Mouse (Mus musculus): ENCODE measurements around the gene Cd2.

GRCm38 (mm10) chr3:101240859-101241258 lies 46.9 kb downstream of the Cd2 start:
- TF ChIP-seq POLR2A (IDR thresholded peaks at IDR 0.05; ENCODE audit: insufficient read depth, low read depth, low read length) = no peak
- TF ChIP-seq CTCF (IDR thresholded peaks at IDR 0.05) = no peak

Measured in heart, adult 2 months (tissue).